Mouse (Mus musculus): Measurements from ENCODE around the gene Ost4.

Gene Ost4

GRCm38 (mm10) chr5:30923119-30923518 is 15.5 kb upstream of the Ost4 start:
- DNase-seq (ENCODE audit: low read depth, low spot score) = no peak

- no peak for DNase-seq (ENCODE audit: low read depth, low spot score)
Measured at GRCm38 (mm10) chr5:30922581-30923041, 15.0 kb upstream of the Ost4 start.

GRCm38 (mm10) chr5:30921256-30922033 is 13.9 kb upstream of the Ost4 start, which contains the start of gene Khk:
Khk (plus strand) TSS chr5:30921431.
- DNase-seq (ENCODE audit: low read depth, low spot score) = peak; percentile 86

GRCm38 (mm10) chr5:30920621-30921020 is 13.0 kb upstream of the Ost4 start:
- no peak for DNase-seq (ENCODE audit: low read depth, low spot score)

DNA sequence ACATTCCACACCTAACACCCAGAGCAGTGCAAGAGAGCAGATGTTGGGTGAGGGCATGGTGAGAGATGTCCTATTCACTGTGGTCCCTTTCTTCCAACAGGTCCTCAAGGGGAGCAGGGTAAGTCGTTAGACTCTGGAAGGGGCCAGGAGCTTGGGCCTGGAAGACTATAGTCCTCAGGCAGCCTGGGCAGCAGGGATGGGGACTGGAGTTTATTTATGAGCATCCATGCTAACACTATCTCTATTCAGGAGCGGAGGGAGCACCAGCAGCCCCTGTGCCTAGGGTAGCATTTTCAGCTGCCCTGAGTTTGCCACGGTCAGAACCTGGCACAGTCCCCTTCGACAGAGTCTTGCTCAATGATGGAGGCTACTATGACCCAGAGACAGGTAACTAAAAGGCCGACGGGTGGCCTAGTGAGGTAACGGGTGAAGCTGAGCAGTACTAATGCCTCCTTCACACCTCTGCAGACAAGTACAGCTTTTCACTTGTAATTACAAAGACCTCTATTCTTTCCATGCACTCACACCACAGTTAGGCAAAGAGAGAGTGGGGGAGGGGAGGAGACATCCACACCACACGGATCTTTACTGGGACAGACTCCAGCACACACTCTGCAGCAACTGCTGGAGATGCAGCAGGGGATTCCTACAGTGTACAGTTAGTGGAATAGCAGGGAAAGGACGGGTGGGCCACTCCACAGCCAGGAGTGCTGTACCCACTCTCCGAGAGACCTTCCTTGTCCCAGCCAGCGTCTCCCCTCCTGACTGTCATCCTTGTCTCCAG is 12.4 kb upstream of the Ost4 start:
- no peak for DNase-seq (ENCODE audit: low read depth, low spot score)

DNA sequence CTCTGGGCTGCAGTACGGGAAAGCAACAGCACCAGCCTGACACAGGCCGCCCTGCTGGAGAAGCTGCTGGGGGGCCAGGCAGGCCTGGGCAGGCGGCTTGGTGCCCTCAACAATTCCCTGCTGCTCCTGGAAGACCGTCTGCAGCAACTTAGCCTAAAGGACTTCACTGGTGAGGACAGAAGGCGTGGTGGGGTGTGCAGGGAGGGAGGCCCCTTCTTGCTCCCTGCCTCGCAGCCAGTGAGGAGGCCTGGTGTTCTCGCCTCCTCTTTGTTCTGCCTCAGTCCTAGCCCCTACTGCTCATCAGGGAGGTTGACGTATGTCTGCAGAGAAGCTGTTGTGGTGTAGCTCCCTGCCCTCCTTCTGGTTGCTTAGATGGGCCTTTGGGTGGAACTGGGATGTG is 11.1 kb upstream of the Ost4 start:
- DNase-seq (ENCODE audit: low read depth, low spot score) = no peak

GRCm38 (mm10) chr5:30917891-30918670 is 10.5 kb upstream of the Ost4 start:
- no peak for DNase-seq (ENCODE audit: low read depth, low spot score)

GRCm38 (mm10) chr5:30917348-30917747 is 9.8 kb upstream of the Ost4 start:
- no peak for DNase-seq (ENCODE audit: low read depth, low spot score)

- DNase-seq (ENCODE audit: low read depth, low spot score) = no peak
Measured at GRCm38 (mm10) chr5:30916841-30917240, 9.3 kb upstream of the Ost4 start.

DNA sequence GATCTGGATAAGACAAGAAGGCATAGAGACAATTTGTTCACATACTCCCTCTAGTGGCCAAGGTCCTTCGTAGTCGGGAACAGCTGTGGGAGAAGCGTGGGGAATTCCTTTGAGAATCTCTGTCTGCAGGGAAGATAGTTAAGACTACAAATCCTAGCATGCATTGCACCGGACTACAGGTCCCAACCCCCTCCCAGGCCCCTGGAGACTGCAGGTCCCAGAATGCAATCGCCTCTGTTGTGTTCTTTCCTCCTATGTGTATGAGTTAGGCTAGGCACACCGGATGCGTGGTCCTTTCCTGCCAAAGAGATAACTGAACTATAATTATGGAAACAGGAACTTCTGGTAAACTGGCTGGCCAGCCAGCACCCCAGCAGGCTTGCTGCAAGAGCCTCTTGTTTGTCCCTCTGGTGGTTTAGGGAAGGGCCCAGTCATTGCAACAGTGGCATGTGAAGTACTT is 8.4 kb upstream of the Ost4 start:
- DNase-seq (ENCODE audit: low read depth, low spot score) = peak; percentile 89

DNA sequence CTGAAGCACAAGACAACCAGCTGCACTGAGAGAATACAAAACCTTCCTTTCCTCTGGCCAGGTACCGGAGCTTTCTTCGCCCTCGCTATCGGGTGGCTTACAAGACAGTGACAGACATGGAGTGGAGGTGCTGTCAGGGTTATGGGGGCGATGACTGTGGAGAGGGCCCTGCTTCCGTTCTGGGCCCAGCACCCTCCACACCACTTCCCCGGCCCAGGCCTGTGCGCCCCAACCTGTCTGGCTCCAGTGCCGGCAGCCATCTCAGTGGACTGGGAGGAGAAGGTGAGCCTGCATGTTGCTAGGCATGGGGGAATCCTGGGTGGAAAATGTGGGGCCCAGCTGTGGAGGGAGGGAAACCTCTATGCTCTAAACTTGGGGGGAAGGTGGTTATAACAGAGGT is 7.9 kb upstream of the Ost4 start:
- DNase-seq (ENCODE audit: low read depth, low spot score) = no peak

DNA sequence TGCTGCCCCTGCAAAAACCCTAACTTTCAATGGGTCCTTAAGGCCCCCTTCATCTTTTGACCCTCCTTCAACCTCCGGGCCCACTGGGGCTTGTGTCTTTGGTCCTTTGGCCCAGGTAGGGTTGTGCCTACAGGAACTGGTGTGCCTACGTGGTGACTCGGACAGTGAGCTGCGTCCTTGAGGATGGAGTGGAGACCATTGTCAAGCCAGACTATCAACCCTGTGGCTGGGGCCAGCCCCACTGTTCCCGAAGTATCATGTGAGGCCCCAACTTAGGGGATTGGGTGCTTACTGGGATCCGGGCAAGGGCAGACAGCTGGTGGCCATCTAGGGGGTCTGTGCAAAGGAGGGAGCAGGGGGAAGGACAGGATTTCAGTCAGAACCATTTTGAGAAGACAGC is 7.3 kb upstream of the Ost4 start:
- no peak for DNase-seq (ENCODE audit: low read depth, low spot score)

DNA sequence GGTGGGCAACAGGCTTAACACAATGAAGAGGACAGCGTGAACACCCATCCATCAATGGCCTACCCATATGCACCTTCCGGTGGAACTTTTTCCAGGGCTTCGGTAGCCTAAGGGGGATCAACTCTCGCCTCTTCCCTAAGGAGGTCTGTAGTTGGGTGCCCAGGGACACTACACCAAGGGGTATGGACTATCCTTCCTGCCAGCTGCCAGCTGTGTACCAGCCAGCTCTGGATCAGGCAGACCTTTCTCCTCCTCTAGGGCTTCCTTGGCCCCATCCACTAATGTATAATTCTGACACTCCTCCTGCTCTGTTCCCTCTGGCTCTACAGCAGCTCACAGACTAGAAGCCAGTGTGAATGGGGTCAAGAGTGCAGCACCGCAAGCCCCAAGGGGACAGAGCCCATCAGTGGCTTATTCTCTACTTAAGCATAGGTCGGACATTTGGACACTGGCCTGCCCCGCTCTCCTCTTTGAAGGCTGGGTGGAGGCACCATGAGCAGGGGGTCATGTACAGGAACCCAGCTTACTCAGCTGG is 6.6 kb upstream of the Ost4 start:
- no peak for DNase-seq (ENCODE audit: low read depth, low spot score)

GRCm38 (mm10) chr5:30913060-30913841 is 5.7 kb upstream of the Ost4 start, which contains the start of gene Emilin1:
Emilin1 (plus strand) TSS chr5:30913402.
- no peak for DNase-seq (ENCODE audit: low read depth, low spot score)

- no peak for DNase-seq (ENCODE audit: low read depth, low spot score)
Measured at GRCm38 (mm10) chr5:30912156-30912555, 4.6 kb upstream of the Ost4 start.

GRCm38 (mm10) chr5:30910481-30910880 is 2.9 kb upstream of the Ost4 start:
- DNase-seq (ENCODE audit: low read depth, low spot score) = no peak

- DNase-seq (ENCODE audit: low read depth, low spot score) = no peak
Measured at GRCm38 (mm10) chr5:30909863-30910262, 2.3 kb upstream of the Ost4 start.

- DNase-seq (ENCODE audit: low read depth, low spot score) = no peak
Measured at GRCm38 (mm10) chr5:30909300-30909659, 1.7 kb upstream of the Ost4 start.

DNA sequence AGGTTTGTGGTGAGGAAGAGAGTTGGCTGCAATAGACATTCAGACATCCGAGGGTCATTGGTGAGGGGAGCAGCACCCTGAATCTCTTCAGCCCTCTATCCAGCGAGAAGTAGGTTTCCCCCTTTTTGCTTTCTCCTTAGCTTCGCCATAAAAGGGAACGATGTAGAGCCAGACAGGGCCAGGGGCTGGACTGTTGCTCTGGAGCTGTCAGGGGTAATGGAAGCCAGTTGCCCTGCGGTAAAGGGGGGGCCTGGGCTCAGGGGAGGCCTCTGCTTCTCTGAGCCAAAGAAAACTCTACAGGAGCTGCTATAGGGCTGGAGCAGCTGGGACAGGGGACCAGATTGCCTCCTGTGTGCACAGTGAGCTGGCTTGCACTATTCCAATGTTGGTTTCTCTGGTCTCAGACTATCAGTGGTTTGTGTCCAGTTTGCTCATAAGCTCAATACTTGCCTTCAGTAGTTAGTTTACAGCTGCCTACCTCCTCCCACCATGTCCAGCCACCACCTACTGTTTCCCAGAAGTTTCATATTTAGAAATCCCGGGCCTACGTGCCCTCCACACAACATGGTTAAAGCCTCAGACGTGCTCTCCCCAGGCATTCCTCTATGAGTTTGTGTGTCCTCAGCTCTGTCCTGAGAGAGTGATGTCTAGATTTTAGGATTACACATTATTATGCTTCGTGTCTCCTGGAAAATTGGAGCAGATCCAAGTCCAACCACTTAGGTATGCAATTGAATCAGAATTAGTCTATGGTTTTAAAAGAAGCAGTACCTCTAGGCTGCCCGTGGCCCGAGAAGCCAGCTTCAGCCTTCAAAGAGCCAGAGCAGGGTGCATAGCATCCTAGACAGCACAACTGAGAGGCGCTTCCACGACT is 1.1 kb upstream of the Ost4 start:
- DNase-seq (ENCODE audit: low read depth, low spot score) = no peak

DNA sequence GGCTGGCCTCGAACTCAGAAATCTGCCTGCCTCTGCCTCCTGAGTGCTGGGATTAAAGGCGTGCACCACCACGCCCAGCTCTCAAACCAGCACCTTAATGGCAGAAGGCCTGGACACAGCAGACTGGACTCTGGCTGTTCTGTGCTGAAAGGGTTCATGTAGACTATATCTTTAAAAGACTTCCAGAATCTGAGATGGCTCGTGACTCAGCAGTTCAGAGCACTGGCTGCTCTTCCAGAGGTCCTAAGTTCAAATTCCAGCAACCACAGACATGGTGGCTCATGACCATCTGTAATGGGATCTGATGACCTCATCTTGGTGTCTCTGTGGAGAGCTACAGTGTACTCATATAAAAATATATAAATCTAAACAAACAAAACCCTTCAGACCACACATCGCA is 5.7 kb downstream of the Ost4 start:
- no peak for DNase-seq (ENCODE audit: low read depth, low spot score)
